Mouse (Mus musculus): ENCODE measurements around the gene Syt12. TPM values are rescaled to one million over a fixed set of nuclear protein-coding genes. Genes with fewer than 3 reads are reported as not detected.
"Not testable (repeated sequence)": the region's sequence is repeated elsewhere in the genome, so short reads cannot be mapped to it uniquely, and the experiment has no call there.

Gene Syt12
- total RNA-seq, 1 experiment from 2014 or later: not detected

- no peak for ATAC-seq (replicated peaks; ENCODE audit: insufficient number of reproducible peaks, low FRiP score, low TSS enrichment, poor library complexity, severe bottlenecking)
Measured at GRCm38 (mm10) chr19:4492526-4493296, 15.5 kb upstream of the Syt12 start.

GRCm38 (mm10) chr19:4491080-4491695 is 13.9 kb upstream of the Syt12 start:
- no peak for ATAC-seq (replicated peaks; ENCODE audit: insufficient number of reproducible peaks, low FRiP score, low TSS enrichment, poor library complexity, severe bottlenecking)

GRCm38 (mm10) chr19:4487877-4488276 is 10.6 kb upstream of the Syt12 start:
- no peak for ATAC-seq (replicated peaks; ENCODE audit: insufficient number of reproducible peaks, low FRiP score, low TSS enrichment, poor library complexity, severe bottlenecking)

- no peak for ATAC-seq (replicated peaks; ENCODE audit: insufficient number of reproducible peaks, low FRiP score, low TSS enrichment, poor library complexity, severe bottlenecking)
Measured at GRCm38 (mm10) chr19:4485006-4485405, 7.8 kb upstream of the Syt12 start.

GRCm38 (mm10) chr19:4482111-4482859 is 5.0 kb upstream of the Syt12 start:
- no peak for ATAC-seq (replicated peaks; ENCODE audit: insufficient number of reproducible peaks, low FRiP score, low TSS enrichment, poor library complexity, severe bottlenecking)

- no peak for ATAC-seq (replicated peaks; ENCODE audit: insufficient number of reproducible peaks, low FRiP score, low TSS enrichment, poor library complexity, severe bottlenecking)
Measured at GRCm38 (mm10) chr19:4481326-4481725, 4.1 kb upstream of the Syt12 start.

GRCm38 (mm10) chr19:4480041-4480440 is 2.8 kb upstream of the Syt12 start:
- ATAC-seq (replicated peaks; ENCODE audit: insufficient number of reproducible peaks, low FRiP score, low TSS enrichment, poor library complexity, severe bottlenecking): no peak

GRCm38 (mm10) chr19:4478190-4478516 is 906 bp upstream of the Syt12 start:
- ATAC-seq (replicated peaks; ENCODE audit: insufficient number of reproducible peaks, low FRiP score, low TSS enrichment, poor library complexity, severe bottlenecking): no peak

GRCm38 (mm10) chr19:4476601-4477257 is 518 bp downstream of the Syt12 start:
- no peak for ATAC-seq (replicated peaks; ENCODE audit: insufficient number of reproducible peaks, low FRiP score, low TSS enrichment, poor library complexity, severe bottlenecking)

- ATAC-seq (replicated peaks; ENCODE audit: insufficient number of reproducible peaks, low FRiP score, low TSS enrichment, poor library complexity, severe bottlenecking): no peak
Measured at GRCm38 (mm10) chr19:4475224-4475925, 1.9 kb downstream of the Syt12 start.

GRCm38 (mm10) chr19:4474739-4475138 is 2.5 kb downstream of the Syt12 start:
- no peak for ATAC-seq (replicated peaks; ENCODE audit: insufficient number of reproducible peaks, low FRiP score, low TSS enrichment, poor library complexity, severe bottlenecking)

GRCm38 (mm10) chr19:4473549-4473948 is 3.7 kb downstream of the Syt12 start:
- no peak for ATAC-seq (replicated peaks; ENCODE audit: insufficient number of reproducible peaks, low FRiP score, low TSS enrichment, poor library complexity, severe bottlenecking)

- ATAC-seq (replicated peaks; ENCODE audit: insufficient number of reproducible peaks, low FRiP score, low TSS enrichment, poor library complexity, severe bottlenecking): no peak
Measured at GRCm38 (mm10) chr19:4468363-4468762, 8.9 kb downstream of the Syt12 start.

GRCm38 (mm10) chr19:4464666-4465065 is 12.6 kb downstream of the Syt12 start:
- no peak for ATAC-seq (replicated peaks; ENCODE audit: insufficient number of reproducible peaks, low FRiP score, low TSS enrichment, poor library complexity, severe bottlenecking)

GRCm38 (mm10) chr19:4461981-4462380 is 15.3 kb downstream of the Syt12 start:
- peak; percentile 48; the same call in 1 of the 2 replicates for ATAC-seq (replicated peaks; ENCODE audit: insufficient number of reproducible peaks, low FRiP score, low TSS enrichment, poor library complexity, severe bottlenecking)

GRCm38 (mm10) chr19:4456227-4456626 is 21.0 kb downstream of the Syt12 start:
- peak; percentile 65 for ATAC-seq (replicated peaks; ENCODE audit: insufficient number of reproducible peaks, low FRiP score, low TSS enrichment, poor library complexity, severe bottlenecking)

GRCm38 (mm10) chr19:4455071-4455800 is 22.0 kb downstream of the Syt12 start:
- ATAC-seq (replicated peaks; ENCODE audit: insufficient number of reproducible peaks, low FRiP score, low TSS enrichment, poor library complexity, severe bottlenecking): no peak

GRCm38 (mm10) chr19:4454040-4454439 is 23.2 kb downstream of the Syt12 start:
- not testable (repeated sequence) for ATAC-seq (replicated peaks; ENCODE audit: insufficient number of reproducible peaks, low FRiP score, low TSS enrichment, poor library complexity, severe bottlenecking)

Data from monocyte, adult 5-6 weeks (primary cell).